Mouse (Mus musculus) cerebellum, postnatal 25 days (tissue): ENCODE data around the gene Lmx1b.

ENCODE experiments used
- DNase-seq, 2 experiments: peaks; one replicate each; pipeline ENCODE4 v3.0.0; 2021; ENCODE audit warnings: mixed read lengths in 2 of 2

The Lmx1b gene

DNA sequence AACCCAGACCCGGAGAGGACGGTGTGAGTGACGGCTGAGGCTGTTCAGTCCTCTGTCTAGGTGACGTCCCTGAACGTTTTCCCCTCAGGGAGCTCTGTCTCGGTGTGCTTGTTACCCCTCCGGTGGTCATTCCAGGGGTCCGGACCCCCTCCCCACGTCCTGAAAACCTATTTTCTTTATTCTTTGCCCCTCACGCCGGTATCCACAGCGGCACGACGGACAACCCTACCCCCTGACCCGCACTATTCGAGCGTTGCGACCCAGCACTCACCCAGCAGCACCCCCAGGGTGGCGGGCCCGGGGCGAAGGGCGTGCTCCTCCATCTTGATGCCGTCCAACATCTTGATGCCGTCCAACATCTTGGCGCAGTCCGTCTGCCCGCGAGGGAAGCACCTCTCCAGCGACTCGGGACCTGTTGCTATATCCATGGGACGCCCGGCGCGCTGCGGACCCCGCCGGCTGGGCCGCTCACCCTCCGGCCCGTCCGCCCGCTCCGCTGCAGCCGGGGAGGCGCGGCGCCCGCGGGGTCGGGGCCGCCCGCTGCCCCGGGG is at the start of gene Lmx1b:
Lmx1b (minus strand) TSS at position 341 of the 551 bp plus-strand sequence.
- no peak for DNase-seq

DNA sequence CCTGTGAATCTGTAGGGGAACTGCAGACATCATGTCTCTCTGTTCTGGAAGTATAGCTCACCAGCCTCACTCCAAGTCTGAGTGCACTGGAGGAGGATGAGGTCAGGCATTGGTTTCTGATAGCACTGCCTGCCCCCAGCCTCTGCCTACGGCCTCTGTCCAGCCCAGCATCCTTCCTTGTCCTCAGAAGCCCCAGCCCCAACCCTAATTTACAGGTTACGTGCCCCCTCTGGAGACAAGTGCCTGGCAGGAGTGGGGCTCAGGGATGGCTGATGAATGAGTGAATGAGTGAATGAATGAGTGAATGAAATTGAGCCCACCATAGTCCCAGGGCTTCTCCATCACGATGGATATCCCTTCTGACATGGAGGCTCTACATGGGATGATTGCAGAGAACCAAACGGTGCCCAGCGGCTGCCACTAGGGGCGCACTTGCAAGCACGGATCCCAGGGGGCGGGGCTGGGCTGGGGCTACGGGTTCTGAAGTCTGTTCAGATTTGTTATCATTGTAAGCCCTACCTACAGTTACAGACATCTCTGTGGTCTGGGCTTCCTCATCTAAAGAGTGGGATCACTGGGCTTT is 49.7 kb upstream of the Lmx1b start:
- DNase-seq = peak; percentile 35 to 64

DNA sequence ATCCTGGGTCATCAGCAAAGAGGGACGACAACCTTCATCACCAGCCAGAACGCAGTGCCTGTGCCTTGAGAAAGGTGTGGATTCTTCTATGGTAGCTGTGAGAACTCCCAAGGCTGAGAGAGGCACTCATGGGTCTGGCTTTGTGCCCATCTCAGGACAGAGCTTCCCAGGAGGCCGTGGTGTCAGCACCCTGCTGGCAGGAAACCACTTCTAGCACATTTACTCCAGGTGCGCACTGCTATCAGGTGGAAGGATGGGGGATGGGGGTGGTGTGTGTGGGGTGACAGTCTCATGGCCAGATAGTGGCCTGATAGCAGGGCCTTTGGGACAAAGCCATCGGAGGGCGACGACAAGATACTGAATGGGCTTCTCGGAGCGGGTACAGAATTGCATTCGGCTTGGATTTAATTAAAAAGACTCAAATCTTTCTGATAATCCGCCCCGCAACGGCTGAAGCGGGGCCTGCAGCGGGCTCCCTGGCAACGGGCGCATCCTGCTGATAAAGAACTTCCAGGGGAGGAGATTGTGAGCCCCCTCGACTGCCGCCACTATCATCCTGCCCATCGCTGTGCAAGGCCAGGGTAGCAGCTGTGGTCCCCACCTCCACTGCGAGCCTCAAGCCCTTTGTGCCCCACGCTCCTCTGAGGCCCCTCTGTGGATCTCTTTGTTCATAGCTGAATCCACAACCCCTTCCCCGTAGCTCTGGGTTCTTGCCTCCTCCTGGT is 49.0 kb upstream of the Lmx1b start:
- DNase-seq = no peak

DNA sequence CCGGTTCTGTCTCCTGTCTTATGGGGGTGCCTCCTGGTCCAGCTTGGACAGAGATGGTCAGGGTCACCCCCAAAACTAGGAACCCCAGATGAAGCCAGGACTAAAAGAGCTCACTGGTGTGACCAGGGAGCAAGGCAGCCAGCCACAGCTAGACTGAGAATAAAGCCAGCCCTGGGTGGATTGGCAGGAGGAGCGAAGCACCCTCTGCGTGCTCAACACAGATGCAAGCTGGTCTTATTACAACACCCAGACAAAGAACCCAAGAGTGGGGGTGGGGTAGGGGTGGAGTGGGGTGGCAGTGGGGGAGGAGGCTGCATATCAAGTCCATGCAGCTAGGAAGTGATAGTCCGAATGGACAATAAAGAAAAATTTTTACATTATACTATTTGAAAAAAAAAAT is 43.3 kb upstream of the Lmx1b start:
- DNase-seq = no peak

DNA sequence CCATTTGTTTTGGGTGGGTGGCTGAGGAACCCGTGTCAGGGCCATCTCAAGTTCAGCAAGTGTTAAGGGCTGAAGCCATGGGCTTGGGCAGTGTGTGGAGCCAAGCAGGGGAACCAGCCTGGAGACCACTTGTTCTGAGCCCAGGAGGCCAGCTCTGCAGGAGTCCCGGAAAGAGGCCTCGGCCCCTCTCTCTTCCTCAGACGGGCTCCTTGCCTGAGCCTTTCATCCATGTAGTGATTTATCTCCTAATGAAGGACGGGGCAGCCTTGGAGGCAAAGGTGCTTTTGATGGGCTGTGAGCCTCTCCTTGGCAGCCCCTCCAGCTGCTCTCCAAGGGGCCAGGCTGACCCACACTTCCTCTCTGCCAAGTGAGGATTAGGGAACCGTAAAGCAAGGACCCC is 42.8 kb upstream of the Lmx1b start:
- no peak for DNase-seq

DNA sequence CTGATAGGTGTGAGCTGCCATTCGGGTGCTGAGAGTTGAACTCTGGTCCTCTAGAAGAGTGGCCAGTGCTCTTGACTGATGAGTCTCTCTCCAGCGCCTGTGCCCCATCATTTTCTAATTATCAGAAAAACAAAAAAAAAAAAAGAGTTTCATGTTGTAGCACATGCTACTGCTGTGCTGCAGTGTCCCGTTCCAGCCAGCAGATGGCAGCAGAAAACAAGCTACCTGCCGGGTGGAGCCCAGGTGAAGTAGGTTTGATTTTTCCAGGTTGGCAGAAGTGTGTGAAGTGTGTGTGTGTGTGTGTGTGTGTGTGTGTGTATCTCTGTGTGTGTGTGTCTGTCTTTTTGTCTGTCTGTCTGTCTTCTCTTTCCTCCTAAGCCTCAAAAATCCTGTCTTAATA is 41.9 kb upstream of the Lmx1b start:
- peak; percentile 83 to 90 for DNase-seq

DNA sequence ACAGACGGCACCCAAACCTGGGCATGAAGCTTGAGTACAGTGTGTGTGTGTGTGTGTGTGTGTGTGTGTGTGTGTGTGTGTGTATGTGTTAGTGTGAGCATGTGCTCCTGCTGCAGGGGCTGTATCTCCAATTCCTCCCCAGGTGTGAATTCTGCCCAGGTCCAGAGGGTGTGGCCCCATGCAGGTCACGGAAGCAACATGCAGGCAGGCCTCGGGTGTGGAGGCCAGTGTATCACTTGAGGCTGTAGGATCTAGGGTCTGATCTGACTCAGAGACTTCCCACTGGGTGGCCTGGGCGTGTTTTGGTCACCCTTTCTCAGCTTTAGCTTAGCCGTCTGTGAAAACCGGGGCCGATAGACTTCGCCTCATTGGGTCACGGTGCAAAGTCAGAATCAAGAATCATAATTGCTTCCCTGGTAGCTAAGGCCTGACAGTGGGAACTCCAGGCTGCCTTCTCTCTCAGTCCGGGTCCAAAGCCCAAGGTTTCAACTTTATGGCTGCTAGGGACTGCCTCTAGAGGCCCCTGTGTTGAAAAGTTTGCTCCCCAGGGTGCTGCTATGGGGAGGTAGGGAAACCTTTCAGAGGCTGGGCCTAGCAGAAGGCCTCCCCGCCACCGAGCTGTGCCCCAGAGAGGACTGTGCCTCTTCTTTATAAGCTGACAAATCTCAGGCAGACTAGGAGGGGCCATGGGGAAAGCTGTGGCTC is 38.8 kb upstream of the Lmx1b start:
- no peak for DNase-seq

DNA sequence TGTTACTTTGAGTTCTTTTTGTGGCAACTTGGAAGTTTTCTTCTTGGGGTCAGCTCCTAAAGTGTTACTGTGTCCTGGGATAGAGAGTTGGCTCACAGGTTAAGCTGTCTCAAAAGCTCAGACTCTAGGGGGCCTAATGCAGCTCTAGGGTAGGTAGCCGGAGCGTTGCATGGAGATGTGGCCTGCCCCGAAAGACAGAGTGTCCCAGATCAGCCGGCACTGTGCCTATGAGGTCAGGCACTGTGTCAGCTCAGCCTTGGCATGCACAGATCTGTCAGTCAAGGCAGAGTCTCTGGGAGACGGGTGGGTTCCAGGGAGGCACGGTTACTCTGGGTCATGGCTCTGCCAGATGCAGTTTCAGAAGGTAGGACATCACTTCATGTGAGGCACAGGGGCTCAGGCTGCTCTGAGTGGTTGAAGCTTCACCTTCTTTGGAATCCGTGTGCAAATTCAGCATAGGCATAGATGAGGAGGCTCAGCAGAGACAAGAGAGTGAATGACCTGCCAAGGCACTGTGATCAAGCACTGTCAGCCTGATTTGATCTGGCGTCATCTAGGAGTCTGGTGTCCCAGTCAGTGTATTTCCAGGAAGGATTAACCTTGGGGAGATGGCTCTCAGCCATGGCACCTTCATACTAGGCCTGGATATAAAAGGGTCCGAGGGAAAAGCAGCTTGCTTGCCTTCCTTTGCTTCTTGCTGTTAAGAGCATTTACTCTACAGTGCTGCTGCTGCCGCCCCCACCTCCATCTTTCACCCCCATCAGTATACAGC is 32.6 kb upstream of the Lmx1b start:
- DNase-seq = no peak

DNA sequence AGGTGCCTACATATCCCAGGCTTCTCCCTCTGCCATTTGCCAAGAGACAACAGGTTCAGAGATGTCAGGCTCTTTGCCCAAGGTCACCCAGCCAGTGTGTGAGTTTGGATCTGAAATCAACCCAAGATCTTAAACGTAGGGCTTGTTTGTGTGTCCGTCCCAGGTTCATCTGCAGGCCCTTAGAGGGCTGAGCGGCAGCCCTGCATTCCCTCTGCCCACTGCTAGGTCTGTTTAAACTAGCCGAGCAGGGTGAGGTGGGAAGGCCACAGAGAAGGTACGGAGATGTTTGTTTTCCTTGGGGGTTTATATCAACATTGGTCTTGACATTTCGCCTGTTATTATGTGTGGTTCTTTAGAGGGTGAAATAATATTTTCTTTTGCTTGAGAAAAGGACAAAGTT is 28.4 kb upstream of the Lmx1b start:
- DNase-seq = no peak

DNA sequence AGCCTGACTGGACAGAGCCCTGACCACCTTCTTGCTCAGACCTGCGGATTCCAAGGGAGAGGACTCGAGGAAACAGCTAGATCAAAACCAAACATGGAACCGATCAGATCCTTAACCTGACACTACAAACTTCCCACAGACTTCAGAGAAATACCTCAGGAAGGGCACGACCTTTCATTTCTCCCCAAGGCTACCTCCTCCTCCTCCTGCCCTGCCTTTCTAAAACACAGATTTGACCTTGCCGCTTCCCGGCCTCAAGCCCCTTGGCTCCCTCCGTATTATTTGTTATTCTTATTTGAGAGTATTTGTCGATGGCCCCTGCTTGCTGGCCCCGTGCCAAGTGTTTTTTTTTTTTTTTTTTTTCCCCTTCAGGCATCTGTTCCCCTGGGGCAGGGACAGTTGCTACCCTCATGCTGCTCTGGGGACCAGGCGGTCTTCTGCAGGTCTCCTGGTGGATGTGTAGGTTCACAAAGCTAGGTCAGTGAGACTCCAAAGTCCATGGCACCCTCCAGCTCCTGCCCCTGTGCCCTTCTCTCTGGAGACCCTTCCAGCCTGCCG is 26.2 kb upstream of the Lmx1b start:
- DNase-seq = no peak

DNA sequence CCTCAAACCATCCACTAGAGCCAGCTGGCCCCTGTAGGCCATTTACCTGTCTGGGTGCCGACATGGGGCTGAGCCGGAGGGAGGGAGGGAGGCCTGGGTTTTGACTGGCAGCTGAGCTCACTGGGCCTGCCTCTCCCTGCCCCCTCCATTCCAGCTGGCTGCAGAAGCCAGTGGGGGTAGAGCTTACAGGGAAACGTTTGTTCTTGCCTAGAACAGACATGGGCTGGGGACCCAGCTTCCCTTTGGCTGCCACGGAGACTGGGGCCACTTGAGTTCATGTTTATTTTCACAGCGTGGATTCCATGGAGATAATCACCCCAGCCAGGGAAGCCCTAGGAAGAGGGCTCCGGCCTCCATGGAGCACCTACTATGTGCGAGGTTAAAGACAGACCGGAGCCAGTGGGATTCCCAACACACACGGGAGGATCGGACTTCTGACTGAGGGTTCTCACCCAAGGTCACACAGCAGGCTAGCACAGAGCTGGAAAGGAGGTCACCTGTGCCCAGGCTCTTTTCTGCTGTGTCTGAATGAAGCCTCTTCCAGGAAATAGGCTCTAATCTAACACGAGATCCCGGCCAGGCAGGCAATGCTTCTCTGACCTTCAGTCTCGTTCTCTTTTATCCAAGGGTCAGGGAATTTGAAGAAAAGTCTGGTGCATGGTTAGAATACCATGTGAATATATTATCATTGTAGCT is 25.2 kb upstream of the Lmx1b start:
- DNase-seq = no peak

DNA sequence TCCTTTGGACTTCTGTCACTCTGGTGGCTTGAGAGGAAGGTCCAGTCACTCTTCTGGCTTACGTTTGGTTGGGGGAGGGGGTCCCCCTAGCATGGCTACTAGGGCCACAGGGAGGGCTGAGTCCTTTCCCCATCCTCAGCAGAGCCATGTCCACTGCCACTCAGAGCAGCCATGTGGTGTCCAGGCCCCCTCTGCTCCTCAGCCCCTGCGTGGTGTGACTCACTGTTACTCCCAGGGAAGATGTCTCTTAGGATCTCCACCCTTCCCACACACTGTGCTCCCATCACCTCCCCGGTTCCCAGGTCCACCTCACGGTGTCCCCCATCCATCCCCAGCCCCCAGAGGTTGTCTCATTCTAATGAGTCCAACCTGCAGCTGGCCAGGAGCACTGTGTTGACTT is 24.4 kb upstream of the Lmx1b start:
- no peak for DNase-seq

DNA sequence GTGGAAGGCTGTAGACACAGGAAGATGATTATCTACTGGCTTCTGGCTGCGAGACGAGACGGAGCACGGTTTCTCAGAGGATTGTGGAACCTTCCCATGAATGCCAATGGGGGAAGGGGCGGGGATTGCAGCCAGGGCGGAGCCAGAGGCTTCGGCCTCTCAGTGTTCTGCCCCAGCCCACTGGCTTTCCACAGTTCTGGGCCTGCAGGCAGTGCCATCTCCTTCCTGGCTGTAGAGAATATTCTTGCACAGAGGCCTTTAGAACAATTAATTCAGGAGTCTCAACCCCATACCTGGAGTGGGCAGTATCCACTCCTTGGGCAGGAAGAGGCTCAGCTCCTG is 18.9 kb upstream of the Lmx1b start:
- DNase-seq = no peak

DNA sequence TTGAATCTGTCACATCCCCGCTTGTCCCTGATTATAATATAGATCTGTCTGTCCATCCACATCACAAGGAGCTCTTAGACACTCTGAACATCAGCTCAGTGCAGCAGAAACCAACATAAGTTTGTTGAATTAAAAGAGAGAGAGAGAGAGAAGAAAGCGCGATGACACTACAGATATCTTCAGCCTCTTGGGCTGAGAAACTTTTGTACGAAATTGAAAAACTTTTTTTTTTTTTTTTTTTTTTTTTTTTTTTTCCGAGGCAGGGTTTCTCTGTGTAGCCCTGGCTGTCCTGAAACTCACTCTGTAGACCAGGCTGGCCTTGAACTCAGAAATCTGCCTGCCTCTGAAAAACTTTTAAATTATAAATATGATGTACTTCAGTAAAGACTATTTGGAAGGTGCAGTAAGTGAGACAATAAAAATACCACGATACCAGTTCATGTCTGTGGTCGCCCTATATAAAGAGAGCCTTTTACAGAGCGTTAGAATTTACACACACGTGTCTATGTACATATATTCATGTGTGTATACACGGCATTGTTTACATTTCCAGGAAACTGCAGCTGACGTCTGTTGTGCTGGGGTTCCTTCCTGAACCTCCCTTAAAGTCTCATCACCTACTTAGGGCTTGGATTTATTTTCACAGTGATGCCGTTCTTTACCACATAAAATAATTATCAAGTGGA is 18.4 kb upstream of the Lmx1b start:
- no peak for DNase-seq

DNA sequence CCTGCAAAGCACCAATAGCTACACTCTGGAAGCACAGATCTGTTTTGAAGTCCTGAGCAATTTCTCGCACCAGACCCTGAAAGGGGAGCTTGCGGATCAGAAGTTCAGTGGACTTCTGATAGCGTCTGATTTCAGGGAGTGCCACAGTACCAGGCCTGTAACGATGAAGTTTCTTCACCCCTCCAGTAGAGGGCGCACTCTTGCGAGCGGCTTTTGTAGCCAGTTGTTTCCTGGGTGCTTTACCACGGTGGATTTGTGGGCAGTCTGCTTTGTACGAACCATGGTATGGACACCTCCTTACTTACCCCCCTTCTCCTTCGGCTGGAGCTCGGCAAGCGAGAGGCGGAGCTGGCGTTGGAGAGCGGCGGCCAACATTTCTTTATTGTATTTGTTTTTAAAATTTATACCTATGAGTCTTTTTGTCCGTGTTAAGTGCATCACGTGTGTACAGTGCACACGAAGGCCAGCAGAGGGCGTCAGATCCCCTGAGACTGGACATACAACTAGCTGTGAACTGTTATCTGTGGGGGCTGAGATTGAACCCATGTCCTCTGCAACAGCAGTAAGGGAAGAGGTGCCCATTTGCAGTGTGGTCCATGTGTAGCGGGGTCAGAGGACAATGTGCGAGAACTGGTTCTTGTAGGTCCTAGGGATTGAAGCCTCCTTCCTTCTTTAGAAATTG is 12.3 kb upstream of the Lmx1b start:
- DNase-seq = no peak

DNA sequence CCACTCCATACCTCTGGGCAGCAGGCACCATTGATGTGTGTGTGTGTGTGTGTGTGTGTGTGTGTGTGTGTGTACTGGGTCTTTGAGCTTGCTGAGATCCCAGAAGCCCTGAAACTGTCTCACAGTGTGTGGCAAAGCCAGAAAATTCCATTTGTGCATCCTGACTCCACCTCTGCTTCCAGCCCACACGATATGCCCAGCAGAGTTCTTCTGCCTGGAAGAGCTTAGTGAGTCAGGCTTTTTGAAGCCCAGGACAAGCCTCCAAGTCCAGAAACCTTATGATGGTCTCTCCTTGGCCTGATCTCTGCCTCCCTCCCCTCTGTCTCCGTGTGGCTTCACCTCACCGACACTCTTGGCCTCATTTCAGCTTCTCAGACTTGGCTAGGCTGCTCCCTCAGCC is 9.1 kb upstream of the Lmx1b start:
- no peak for DNase-seq

DNA sequence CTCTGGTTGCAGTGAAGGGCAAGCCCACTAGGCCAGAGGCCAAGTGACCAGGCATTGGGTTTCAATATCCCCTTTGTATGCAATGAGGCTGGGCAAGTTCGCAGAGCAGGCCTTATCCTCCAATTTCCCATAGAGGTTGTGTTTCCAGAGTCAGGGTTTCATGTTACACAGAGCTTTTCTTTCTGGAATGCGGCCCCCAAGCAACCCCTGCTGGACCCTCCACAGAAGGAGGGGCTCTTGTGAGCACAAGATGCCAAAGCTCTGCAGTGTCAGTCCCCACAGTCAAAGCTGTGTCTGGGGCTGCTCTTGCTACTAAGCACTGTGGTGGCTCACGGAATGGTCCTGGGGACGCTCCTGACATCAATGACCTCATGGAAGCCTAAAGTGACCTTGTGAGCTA is 8.6 kb upstream of the Lmx1b start:
- no peak for DNase-seq

DNA sequence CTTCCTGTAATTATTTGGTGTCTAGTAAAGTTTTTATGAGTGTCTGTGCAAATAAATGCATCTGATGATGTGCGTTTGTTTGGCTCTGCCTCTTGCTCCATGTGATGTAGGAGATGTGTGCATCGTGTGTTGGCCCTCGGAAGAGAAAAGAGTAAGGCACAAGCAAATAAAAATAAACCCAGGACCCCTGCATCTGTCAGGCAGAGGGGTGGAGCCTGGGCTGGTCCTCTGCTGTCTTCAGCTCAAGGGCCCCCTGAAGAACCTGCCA is 5.9 kb upstream of the Lmx1b start:
- DNase-seq = no peak

DNA sequence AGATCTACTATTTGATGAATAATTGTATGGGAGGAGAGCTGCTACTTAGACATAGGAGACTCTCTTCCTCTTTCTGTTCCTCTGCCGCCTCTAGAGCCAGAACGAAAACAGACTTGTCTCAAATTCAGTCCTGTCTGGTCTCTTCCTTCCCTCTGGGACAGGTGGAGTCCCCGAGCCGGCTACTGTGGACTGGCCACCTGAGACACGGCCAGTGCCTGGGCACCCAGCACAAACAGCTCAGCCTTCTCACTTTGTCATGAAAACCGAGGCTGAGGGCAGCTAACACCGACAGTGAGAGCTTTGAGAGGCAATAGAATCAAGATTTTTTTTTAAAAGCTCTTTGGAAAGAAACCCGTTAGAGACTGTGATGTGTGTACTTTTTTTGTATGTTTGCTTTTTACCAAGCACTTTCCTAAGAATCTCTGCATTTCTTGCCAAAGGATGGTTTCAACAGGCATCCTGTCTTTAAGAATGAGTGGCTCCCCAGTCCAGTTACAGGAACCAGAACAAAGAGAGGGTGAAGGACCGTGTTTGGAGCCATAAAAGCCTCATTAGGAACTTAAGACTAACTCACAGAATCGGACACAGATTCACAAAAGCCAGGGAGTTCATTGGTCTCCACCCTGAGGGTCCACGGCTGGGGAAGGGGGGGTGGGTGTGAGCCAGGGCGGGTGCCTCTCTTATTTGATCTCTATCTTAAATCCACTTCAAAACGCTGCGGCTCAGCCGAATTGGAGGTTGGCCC is 5.4 kb upstream of the Lmx1b start:
- DNase-seq = no peak
